Mouse (Mus musculus) embryonic facial prominence, embryonic 13.5 days (tissue): ENCODE data around the gene Macrod2. TPM values are rescaled to one million over a fixed set of nuclear protein-coding genes. Genes with fewer than 3 reads are reported as not detected.

Experiments
- ATAC-seq: fragments of 200-750 bp; cut with Nextera tagmentation; 2 replicates; pipeline ENCODE4 v1.8.0; 2017; ENCODE audit warnings: low read depth; ENCODE audit not compliant: insufficient number of reproducible peaks, insufficient read depth, low FRiP score, low TSS enrichment
- H3K27ac ChIP-seq: fragments of 300-500 bp; sonication (generic); 2 replicates; pipeline ENCODE4 v1.5.1; 2015; ENCODE audit warnings: moderate library complexity, mild to moderate bottlenecking, inconsistent platforms
- H3K27me3 ChIP-seq: fragments of 300-500 bp; sonication (generic); 2 replicates; pipeline ENCODE4 v1.6.1; 2015; ENCODE audit warnings: mild to moderate bottlenecking, inconsistent platforms
- H3K36me3 ChIP-seq: fragments of 300-500 bp; sonication (generic); 2 replicates; pipeline ENCODE4 v1.6.1; 2015; ENCODE audit warnings: mild to moderate bottlenecking, inconsistent platforms
- H3K4me1 ChIP-seq: fragments of 300-500 bp; sonication (generic); 2 replicates; pipeline ENCODE4 v1.6.1; 2015; ENCODE audit warnings: inconsistent platforms
- H3K4me2 ChIP-seq: fragments of 300-500 bp; sonication (generic); 2 replicates; pipeline ENCODE4 v1.6.1; 2015; ENCODE audit warnings: moderate library complexity, mild to moderate bottlenecking, inconsistent platforms
- H3K4me3 ChIP-seq: fragments of 300-500 bp; sonication (generic); 2 replicates; pipeline ENCODE4 v1.5.1; 2015; ENCODE audit warnings: mild to moderate bottlenecking, inconsistent platforms
- H3K9ac ChIP-seq: fragments of 300-500 bp; sonication (generic); 2 replicates; pipeline ENCODE4 v1.6.1; 2015; ENCODE audit warnings: mild to moderate bottlenecking, inconsistent platforms
- H3K9me3 ChIP-seq: fragments of 300-500 bp; sonication (generic); 2 replicates; pipeline ENCODE4 v1.6.1; 2016; ENCODE audit warnings: inconsistent platforms
- WGBS: fragments of 180-500 bp; shearing (Covaris S2); methylation state at CpG from one replicate; pipeline ENCODE4 v1.1.7; 2015; ENCODE audit warnings: mixed read lengths; 5-methylcytosine and 5-hydroxymethylcytosine counted together
- polyA plus RNA-seq: library from polyadenylated mRNA; unstranded; fragments of >200 nt; fragmentation: Nextera tagmentation; extraction: Ambion mirVana; gene quantifications from 2 replicates; pipeline ENCODE4 v1.2.1, GENCODE M21; 2015

Macrod2 gene
- polyA plus RNA-seq, 1 experiment from 2014 or later: 44.8 TPM

- no peak overlapping the region for H3K9ac ChIP-seq
- no peak overlapping the region for H3K27ac ChIP-seq
- no peaks in the 10 kb centered on the region for H3K27me3 ChIP-seq
- 69% methylated on average over 2 of the region's 2 CpGs for WGBS
- H3K4me1 ChIP-seq: no peaks in the 10 kb centered on the region
- no peak overlapping the region for H3K4me3 ChIP-seq
- H3K36me3 ChIP-seq: no peaks in the 10 kb centered on the region
- H3K4me2 ChIP-seq: no peak overlapping the region
- ATAC-seq: 0 out of 2 replicates have a peak, but pooled peaks have one; percentile 26
- H3K9me3 ChIP-seq: no peaks in the 10 kb centered on the region
These were observed 1908.7 kb downstream of the Macrod2 start for GRCm38 (mm10) chr2:142303912-142304182.

GRCm38 (mm10) chr2:142323158-142323557 lies 1928.0 kb downstream of the Macrod2 start:
- Histone ChIP-seq H3K4me2 (no peak overlapping the region), H3K9ac (no peak overlapping the region), H3K9me3 (no peaks in the 10 kb centered on the region), H3K27ac (no peak overlapping the region), H3K4me1 (no peaks in the 10 kb centered on the region), H3K27me3 (no peaks in the 10 kb centered on the region), H3K36me3 (no peaks in the 10 kb centered on the region), H3K4me3 (no peak overlapping the region)
- no peak for ATAC-seq
- 74% methylated on average over 3 of the region's 3 CpGs for WGBS

GRCm38 (mm10) chr2:142326737-142327136 lies 1931.6 kb downstream of the Macrod2 start:
- no peak overlapping the region for H3K27ac ChIP-seq
- no peaks in the 10 kb centered on the region for H3K36me3 ChIP-seq
- H3K9me3 ChIP-seq: no peaks in the 10 kb centered on the region
- no peak overlapping the region for H3K9ac ChIP-seq
- ATAC-seq: no peak
- H3K27me3 ChIP-seq: no peaks in the 10 kb centered on the region
- H3K4me1 ChIP-seq: no peaks in the 10 kb centered on the region
- 86% methylated on average over 3 of the region's 3 CpGs for WGBS
- no peak overlapping the region for H3K4me3 ChIP-seq
- no peak overlapping the region for H3K4me2 ChIP-seq

- 73% methylated on average over 7 of the region's 7 CpGs for WGBS
- peaks cover 4% of the 10 kb centered on the region; the same call in 1 of the 2 replicates for H3K4me1 ChIP-seq
- no peak overlapping the region for H3K4me3 ChIP-seq
- no peaks in the 10 kb centered on the region for H3K27me3 ChIP-seq
- H3K9ac ChIP-seq: no peak overlapping the region
- no peaks in the 10 kb centered on the region for H3K36me3 ChIP-seq
- ATAC-seq: no peak
- H3K4me2 ChIP-seq: no peak overlapping the region
- H3K9me3 ChIP-seq: no peaks in the 10 kb centered on the region
- H3K27ac ChIP-seq: no peak overlapping the region
These were observed 1934.7 kb downstream of the Macrod2 start for GRCm38 (mm10) chr2:142329761-142330160.

GRCm38 (mm10) chr2:142334441-142335102 lies 1939.5 kb downstream of the Macrod2 start:
- no peaks in the 10 kb centered on the region for H3K9me3 ChIP-seq
- peak overlapping the region; percentile 41 for H3K4me2 ChIP-seq
- no peak overlapping the region for H3K9ac ChIP-seq
- H3K27ac ChIP-seq: no peak overlapping the region
- peaks cover 6% of the 10 kb centered on the region; the same call in 1 of the 2 replicates for H3K4me1 ChIP-seq
- H3K36me3 ChIP-seq: no peaks in the 10 kb centered on the region
- 11% methylated on average over 7 of the region's 7 CpGs for WGBS
- no peak for ATAC-seq
- no peaks in the 10 kb centered on the region for H3K27me3 ChIP-seq
- no peak overlapping the region for H3K4me3 ChIP-seq

- Histone ChIP-seq H3K9me3 (no peaks in the 10 kb centered on the region), H3K27me3 (no peaks in the 10 kb centered on the region), H3K4me1 (peaks cover 6% of the 10 kb centered on the region; the same call in 1 of the 2 replicates), H3K9ac (no peak overlapping the region), H3K4me2 (peak overlapping the region; percentile 41; the same call in 1 of the 2 replicates), H3K4me3 (no peak overlapping the region), H3K36me3 (no peaks in the 10 kb centered on the region), H3K27ac (no peak overlapping the region)
- no peak for ATAC-seq
- 27% methylated on average over 10 of the region's 10 CpGs for WGBS
These were observed 1940.2 kb downstream of the Macrod2 start for GRCm38 (mm10) chr2:142335103-142335999.

- no peak for ATAC-seq
- WGBS: 55% methylated on average over 1 of the region's 2 CpGs
- no peaks in the 10 kb centered on the region for H3K36me3 ChIP-seq
These were observed 1948.9 kb downstream of the Macrod2 start for GRCm38 (mm10) chr2:142344021-142344420.

GRCm38 (mm10) chr2:142344758-142345157 lies 1949.6 kb downstream of the Macrod2 start:
- Histone ChIP-seq H3K9me3 (no peaks in the 10 kb centered on the region), H3K4me2 (no peak overlapping the region), H3K4me3 (no peak overlapping the region), H3K27me3 (no peaks in the 10 kb centered on the region), H3K4me1 (no peaks in the 10 kb centered on the region), H3K9ac (no peak overlapping the region), H3K36me3 (no peaks in the 10 kb centered on the region), H3K27ac (no peak overlapping the region)
- WGBS: 90% methylated on average over 2 of the region's 2 CpGs
- no peak for ATAC-seq

More at GRCm38 (mm10) chr2:142344021-142344420, 1948.9 kb downstream of the Macrod2 start:
- Histone ChIP-seq H3K9me3 (no peaks in the 10 kb centered on the region), H3K27ac (no peak overlapping the region), H3K4me3 (no peak overlapping the region), H3K4me2 (no peak overlapping the region), H3K9ac (no peak overlapping the region), H3K27me3 (no peaks in the 10 kb centered on the region), H3K4me1 (no peaks in the 10 kb centered on the region)

GRCm38 (mm10) chr2:142349805-142350204 lies 1954.7 kb downstream of the Macrod2 start:
- Histone ChIP-seq H3K4me1 (no peaks in the 10 kb centered on the region), H3K27me3 (no peaks in the 10 kb centered on the region), H3K4me3 (no peak overlapping the region), H3K36me3 (no peaks in the 10 kb centered on the region), H3K9ac (no peak overlapping the region), H3K27ac (no peak overlapping the region), H3K4me2 (no peak overlapping the region), H3K9me3 (no peaks in the 10 kb centered on the region)
- ATAC-seq: no peak

- Histone ChIP-seq H3K27ac (no peak overlapping the region), H3K36me3 (no peaks in the 10 kb centered on the region), H3K4me2 (no peak overlapping the region), H3K9me3 (no peaks in the 10 kb centered on the region), H3K27me3 (no peaks in the 10 kb centered on the region), H3K9ac (no peak overlapping the region), H3K4me3 (no peak overlapping the region), H3K4me1 (peaks cover 4% of the 10 kb centered on the region; the same call in 1 of the 2 replicates)
- 6% methylated on average over 5 of the region's 5 CpGs for WGBS
- no peak for ATAC-seq
These were observed 1967.8 kb downstream of the Macrod2 start for GRCm38 (mm10) chr2:142362888-142363287.

- ATAC-seq: no peak
- H3K9ac ChIP-seq: no peak overlapping the region
- no peak overlapping the region for H3K4me2 ChIP-seq
- no peaks in the 10 kb centered on the region for H3K4me1 ChIP-seq
- no peaks in the 10 kb centered on the region for H3K36me3 ChIP-seq
- no peak overlapping the region for H3K4me3 ChIP-seq
- WGBS: 23% methylated on average over 3 of the region's 3 CpGs
- H3K27ac ChIP-seq: no peak overlapping the region
- H3K9me3 ChIP-seq: no peaks in the 10 kb centered on the region
- H3K27me3 ChIP-seq: no peaks in the 10 kb centered on the region
These were observed 1978.9 kb downstream of the Macrod2 start for GRCm38 (mm10) chr2:142373978-142374377.

- H3K4me3 ChIP-seq: no peak overlapping the region
- no peaks in the 10 kb centered on the region for H3K27me3 ChIP-seq
- H3K36me3 ChIP-seq: no peaks in the 10 kb centered on the region
- no peak for ATAC-seq
- H3K4me2 ChIP-seq: no peak overlapping the region
- 65% methylated on average over 2 of the region's 2 CpGs for WGBS
- no peaks in the 10 kb centered on the region for H3K4me1 ChIP-seq
- no peak overlapping the region for H3K9ac ChIP-seq
- H3K27ac ChIP-seq: no peak overlapping the region
- no peaks in the 10 kb centered on the region for H3K9me3 ChIP-seq
These were observed 1985.5 kb downstream of the Macrod2 start for GRCm38 (mm10) chr2:142380563-142380962.
